Mouse (Mus musculus): ENCODE results near the gene Clic6.

- TF ChIP-seq CTCF (IDR thresholded peaks at IDR 0.05; ENCODE audit: low read depth, low read length) (no peak), EP300 (IDR thresholded peaks at IDR 0.05; ENCODE audit: insufficient read depth, low read depth, low read length) (no peak)
Measured at GRCm38 (mm10) chr16:92449080-92449479, 36.5 kb upstream of the Clic6 start.

Data from ES-Bruce4 (cell line).